Mouse (Mus musculus) embryonic facial prominence, embryonic 11.5 days (tissue): ENCODE measurements around the gene Cdhr1. TPM values are rescaled to one million over a fixed set of nuclear protein-coding genes. Genes with fewer than 3 reads are reported as not detected.
A peak's percentile ranks its signal among the peaks of the same experiment; 100 is the strongest.

Source experiments
- ATAC-seq: fragments of 200-750 bp; cut with Nextera tagmentation; replicated peaks from 2 replicates; pipeline ENCODE4 v1.8.0; 2017; ENCODE audit warnings: low read depth; ENCODE audit not compliant: insufficient number of reproducible peaks, low FRiP score, low TSS enrichment
- DNase-seq: peaks from one replicate; pipeline ENCODE4 v3.0.0-alpha.2; 2015; ENCODE audit warnings: low spot score
- H3K27ac ChIP-seq: fragments of 300-500 bp; sonication (generic); replicated peaks from 2 replicates; pipeline ENCODE4 v1.5.1; 2014; ENCODE audit warnings: mild to moderate bottlenecking, low read depth, low read length, control low read depth
- H3K27me3 ChIP-seq: fragments of 300-500 bp; sonication (generic); 2 replicates; pipeline ENCODE4 v1.6.1; 2014; ENCODE audit warnings: mild to moderate bottlenecking, low read length, moderate library complexity, mixed read lengths; ENCODE audit not compliant: control insufficient read depth, insufficient read depth
- H3K36me3 ChIP-seq: fragments of 300-500 bp; sonication (generic); replicated peaks from 2 replicates; pipeline ENCODE4 v1.6.1; 2014; ENCODE audit warnings: low read depth, mild to moderate bottlenecking, low read length, moderate library complexity, mixed read lengths; ENCODE audit not compliant: control insufficient read depth, insufficient read depth
- H3K4me1 ChIP-seq: fragments of 300-500 bp; sonication (generic); 2 replicates; pipeline ENCODE4 v1.6.1; 2014; ENCODE audit warnings: low read length, mixed read lengths; ENCODE audit not compliant: control insufficient read depth, insufficient read depth
- H3K4me2 ChIP-seq: fragments of 300-500 bp; sonication (generic); 2 replicates; pipeline ENCODE4 v1.6.1; 2014; ENCODE audit warnings: low read depth, mild to moderate bottlenecking, control low read depth, low read length, moderate library complexity
- H3K4me3 ChIP-seq: fragments of 300-500 bp; sonication (generic); 2 replicates; pipeline ENCODE4 v1.5.1; 2014; ENCODE audit warnings: low read depth, low read length, control low read depth
- H3K9ac ChIP-seq: fragments of 300-500 bp; sonication (generic); replicated peaks from 2 replicates; pipeline ENCODE4 v1.6.1; 2014; ENCODE audit warnings: mild to moderate bottlenecking, control low read depth, low read length
- H3K9me3 ChIP-seq: fragments of 300-500 bp; sonication (generic); replicated peaks from 2 replicates; pipeline ENCODE4 v1.6.1; 2016; ENCODE audit warnings: mild to moderate bottlenecking, low read length, inconsistent platforms, mixed read lengths; ENCODE audit not compliant: control insufficient read depth
- WGBS: fragments of 180-500 bp; shearing (Covaris S2); extraction: QIAGEN DNeasy Blood & Tissue Kit; methylation state at CpG from one replicate; pipeline ENCODE4 v1.1.7; 2014; 5-methylcytosine and 5-hydroxymethylcytosine counted together
- polyA plus RNA-seq: library from polyadenylated mRNA; unstranded; fragments of >200 nt; fragmentation: Nextera tagmentation; extraction: Ambion mirVana; gene quantifications from 2 replicates; pipeline ENCODE4 v1.2.1, GENCODE M21; 2014

Gene Cdhr1
- polyA plus RNA-seq, 1 experiment from 2014 or later: 3.1 TPM

DNA sequence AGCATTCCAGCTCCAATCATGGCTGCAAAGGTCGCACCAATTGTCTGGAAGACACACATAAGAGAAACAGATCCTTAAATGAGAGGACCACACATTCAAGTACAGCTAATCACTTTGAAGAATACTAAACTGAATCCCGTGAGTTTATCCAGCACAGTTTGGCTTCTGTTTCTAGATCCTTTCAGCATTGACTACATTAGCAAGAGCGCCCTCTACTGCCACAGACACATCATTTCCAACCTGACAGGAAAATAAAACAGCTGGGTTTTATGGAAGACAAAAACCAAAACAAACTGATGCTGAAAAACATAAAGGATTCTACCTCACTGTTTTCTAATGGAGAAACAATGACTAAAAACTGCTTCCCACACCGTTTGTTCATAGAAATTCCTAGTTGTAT lies 29.5 kb upstream of the Cdhr1 start:
- Histone ChIP-seq H3K9me3 (no peaks in the 10 kb centered on the region), H3K4me1 (no peaks in the 10 kb centered on the region), H3K27ac (no peak overlapping the region), H3K27me3 (no peaks in the 10 kb centered on the region), H3K9ac (no peak overlapping the region), H3K4me3 (no peak overlapping the region), H3K4me2 (no peak overlapping the region), H3K36me3 (peaks cover 3% of the 10 kb centered on the region; the same call in 1 of the 2 replicates)
- 55% methylated on average over 4 of the region's 4 CpGs for WGBS
- ATAC-seq (no peak), DNase-seq (peak; percentile 71)

DNA sequence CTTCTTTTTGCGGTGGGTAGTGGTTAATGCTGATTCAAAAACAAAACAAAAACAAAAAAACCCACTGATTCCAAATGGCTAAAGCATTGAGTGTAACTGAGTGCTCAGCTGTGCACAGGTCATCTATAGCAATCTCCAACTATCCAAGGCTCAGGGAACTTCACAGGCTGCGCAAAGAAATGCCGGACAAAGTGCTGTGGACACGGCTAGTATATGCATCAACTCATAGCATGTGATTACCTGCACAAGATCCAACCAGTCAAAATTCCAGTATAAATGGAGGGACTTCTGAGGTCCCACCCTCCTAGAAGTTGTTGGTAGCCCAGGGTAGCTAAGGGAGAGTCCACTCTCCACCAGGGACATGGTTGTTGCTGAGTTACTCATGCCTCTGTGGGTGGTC lies 21.1 kb upstream of the Cdhr1 start:
- WGBS: 91% methylated on average over 4 of the region's 4 CpGs
- ATAC-seq: no peak
- peaks cover 2% of the 10 kb centered on the region; the same call in 1 of the 2 replicates for H3K36me3 ChIP-seq

DNA sequence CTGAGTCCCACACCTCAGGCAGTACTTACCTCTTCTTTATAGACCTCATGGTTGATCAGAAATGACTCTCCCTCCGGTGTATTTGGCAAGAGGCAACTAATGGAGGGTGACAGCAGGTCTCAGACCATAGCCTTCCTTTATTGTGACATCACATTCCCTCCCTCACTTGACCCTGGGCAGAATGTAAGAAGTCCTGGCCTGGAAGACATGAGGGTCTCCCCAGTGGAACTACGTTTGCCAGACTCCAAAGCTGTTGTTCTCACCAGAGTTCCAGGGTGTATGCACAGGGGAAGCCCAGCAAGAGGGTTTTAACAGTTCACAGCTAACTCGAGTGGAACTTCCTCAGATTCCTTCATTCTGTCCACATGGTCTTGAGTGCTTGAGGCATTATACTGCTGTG lies 15.8 kb upstream of the Cdhr1 start, which contains the start of gene 2610528A11Rik:
2610528A11Rik (minus strand) TSS at position 101 of the 400 bp plus-strand sequence.
- Histone ChIP-seq H3K36me3 (no peaks in the 10 kb centered on the region), H3K9ac (no peak within 1 kb of the TSS), H3K27ac (no peak within 1 kb of the TSS), H3K4me3 (no peak within 1 kb of the TSS), H3K27me3 (no peaks in the 10 kb centered on the region), H3K9me3 (no peaks in the 10 kb centered on the region), H3K4me1 (no peaks in the 10 kb centered on the region), H3K4me2 (no peak within 1 kb of the TSS)
- no peak for ATAC-seq
- DNase-seq: no peak
- 80% methylated on average over 3 of the region's 3 CpGs for WGBS

More for the DNA sequence above, 21.1 kb upstream of the Cdhr1 start:
- no peak for DNase-seq
- H3K4me1 ChIP-seq: no peaks in the 10 kb centered on the region
- no peaks in the 10 kb centered on the region for H3K27me3 ChIP-seq
- H3K4me2 ChIP-seq: no peak overlapping the region
- H3K4me3 ChIP-seq: no peak overlapping the region
- no peak overlapping the region for H3K9ac ChIP-seq
- H3K27ac ChIP-seq: no peak overlapping the region
- no peaks in the 10 kb centered on the region for H3K9me3 ChIP-seq

DNA sequence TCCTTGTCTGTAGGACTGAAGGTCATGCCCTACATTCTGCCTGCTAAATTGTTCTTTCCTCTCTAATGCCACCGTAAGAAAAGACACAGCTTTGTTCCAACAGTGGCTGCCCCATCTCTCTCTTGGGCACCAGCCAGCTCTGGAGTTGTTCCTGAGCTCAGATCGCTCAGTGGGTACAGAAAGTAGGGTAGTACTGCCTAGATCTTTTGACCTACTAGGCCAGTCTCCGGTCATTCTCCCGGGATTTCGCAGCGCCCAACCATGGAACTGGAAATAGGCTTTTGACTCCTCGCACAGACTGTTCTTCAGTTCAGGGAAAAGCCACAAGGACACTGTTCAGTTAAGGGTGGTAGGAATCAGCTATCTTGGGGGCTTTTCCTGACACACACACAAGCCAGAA lies 14.8 kb upstream of the Cdhr1 start:
- Histone ChIP-seq H3K9ac (no peak overlapping the region), H3K36me3 (no peaks in the 10 kb centered on the region), H3K27me3 (no peaks in the 10 kb centered on the region), H3K4me3 (no peak overlapping the region), H3K27ac (no peak overlapping the region), H3K9me3 (no peaks in the 10 kb centered on the region), H3K4me2 (no peak overlapping the region), H3K4me1 (no peaks in the 10 kb centered on the region)
- ATAC-seq: no peak
- WGBS: 90% methylated on average over 7 of the region's 7 CpGs
- no peak for DNase-seq

DNA sequence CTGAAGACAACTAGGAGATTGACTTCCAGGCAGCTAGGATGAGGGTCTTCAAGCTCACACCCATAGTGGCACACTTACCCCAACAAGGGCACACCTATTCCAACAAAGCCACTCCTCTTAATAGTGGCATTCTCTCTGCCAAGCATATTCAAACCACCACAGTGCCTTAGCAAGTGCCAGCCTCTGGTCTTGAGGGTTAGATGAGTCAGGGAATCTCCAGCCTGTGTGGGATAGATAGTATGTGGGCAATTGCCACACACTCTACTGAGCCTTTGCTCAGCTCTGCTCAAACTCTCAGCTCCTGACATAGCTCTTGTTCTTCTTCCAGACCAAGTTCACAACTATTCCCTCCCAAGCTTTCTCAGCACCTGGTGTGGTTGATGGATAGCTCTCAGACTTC lies 13.2 kb upstream of the Cdhr1 start:
- Histone ChIP-seq H3K36me3 (no peaks in the 10 kb centered on the region), H3K4me1 (no peaks in the 10 kb centered on the region), H3K27me3 (no peaks in the 10 kb centered on the region), H3K9ac (no peak overlapping the region), H3K4me2 (no peak overlapping the region), H3K9me3 (no peaks in the 10 kb centered on the region), H3K4me3 (no peak overlapping the region), H3K27ac (no peak overlapping the region)
- DNase-seq (no peak), ATAC-seq (no peak)

DNA sequence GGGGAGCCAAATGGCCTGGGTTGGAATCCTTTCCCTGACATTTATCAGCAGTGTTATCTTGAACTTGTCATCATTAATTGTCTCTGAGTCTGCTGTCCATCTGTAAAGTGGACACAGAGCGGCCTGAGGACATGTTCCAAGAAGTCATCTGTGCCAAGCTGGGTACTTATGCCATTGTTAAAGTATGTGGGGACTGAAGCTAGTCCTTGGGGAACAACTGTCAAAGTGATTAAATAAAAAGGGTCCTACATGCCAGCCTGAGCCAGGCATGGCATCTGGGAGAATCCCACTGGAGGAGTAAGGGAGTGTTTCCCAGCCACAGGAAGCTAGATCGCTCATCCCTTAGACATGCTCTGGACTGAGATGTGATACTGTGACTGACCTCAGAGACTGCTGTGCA lies 12.3 kb upstream of the Cdhr1 start:
- Histone ChIP-seq H3K27me3 (no peaks in the 10 kb centered on the region), H3K4me2 (no peak overlapping the region), H3K27ac (no peak overlapping the region), H3K9ac (no peak overlapping the region), H3K4me3 (no peak overlapping the region), H3K36me3 (no peaks in the 10 kb centered on the region), H3K4me1 (no peaks in the 10 kb centered on the region), H3K9me3 (no peaks in the 10 kb centered on the region)
- DNase-seq (no peak), ATAC-seq (no peak)
- WGBS: 90% methylated on average over 2 of the region's 2 CpGs

DNA sequence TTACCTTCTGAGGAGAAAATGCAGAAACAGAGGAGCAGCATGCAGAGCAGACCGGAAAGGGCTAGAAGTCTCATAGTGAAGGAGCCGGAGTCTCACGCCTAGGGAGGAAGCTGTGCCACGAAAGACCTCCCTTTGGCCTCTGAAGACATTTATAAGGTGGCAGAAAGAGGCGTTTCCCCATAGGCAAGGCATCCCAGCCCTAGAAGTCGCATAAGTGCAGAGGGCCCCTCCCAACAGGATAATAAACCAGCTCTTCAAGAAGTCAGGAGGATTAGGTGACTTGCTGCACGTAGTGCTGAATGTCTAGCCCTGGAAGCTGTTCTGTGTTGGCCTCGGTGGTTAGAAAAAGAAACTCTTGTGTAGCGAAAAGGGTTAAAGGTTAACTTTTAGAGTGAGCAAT lies 11.8 kb upstream of the Cdhr1 start:
- no peak for DNase-seq
- Histone ChIP-seq H3K27ac (no peak overlapping the region), H3K9me3 (no peaks in the 10 kb centered on the region), H3K9ac (no peak overlapping the region), H3K36me3 (no peaks in the 10 kb centered on the region), H3K4me3 (no peak overlapping the region), H3K4me2 (no peak overlapping the region), H3K27me3 (no peaks in the 10 kb centered on the region), H3K4me1 (no peaks in the 10 kb centered on the region)
- no peak for ATAC-seq
- 62% methylated on average over 9 of the region's 9 CpGs for WGBS

DNA sequence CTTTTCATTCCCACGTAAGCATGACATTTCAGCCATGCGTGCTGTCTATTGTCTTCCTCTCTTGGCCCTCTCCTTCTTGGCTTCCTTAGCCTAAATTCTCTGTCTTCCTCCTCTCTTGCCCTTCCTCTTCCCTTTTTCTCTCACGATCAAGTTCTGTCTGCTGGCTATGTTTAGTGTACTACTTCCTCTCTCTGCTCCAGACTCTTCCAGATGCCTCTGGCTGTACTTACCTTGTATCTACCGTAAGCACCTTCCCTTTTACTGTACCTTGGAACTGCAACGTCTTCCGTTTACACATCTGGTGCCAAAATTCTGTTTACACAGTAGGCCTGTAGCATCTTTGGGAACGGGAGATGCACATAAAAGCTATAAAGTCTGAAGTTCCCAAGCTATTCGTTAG lies 11.3 kb upstream of the Cdhr1 start:
- no peaks in the 10 kb centered on the region for H3K9me3 ChIP-seq
- no peak overlapping the region for H3K9ac ChIP-seq
- no peaks in the 10 kb centered on the region for H3K36me3 ChIP-seq
- DNase-seq (no peak), ATAC-seq (no peak)
- H3K4me1 ChIP-seq: no peaks in the 10 kb centered on the region
- no peaks in the 10 kb centered on the region for H3K27me3 ChIP-seq
- WGBS: 85% methylated on average over 8 of the region's 8 CpGs
- H3K4me2 ChIP-seq: no peak overlapping the region
- no peak overlapping the region for H3K27ac ChIP-seq
- H3K4me3 ChIP-seq: no peak overlapping the region
